Comparison of ENCODE assay signal across 10 mouse cellular contexts in the genomic region with DNA sequence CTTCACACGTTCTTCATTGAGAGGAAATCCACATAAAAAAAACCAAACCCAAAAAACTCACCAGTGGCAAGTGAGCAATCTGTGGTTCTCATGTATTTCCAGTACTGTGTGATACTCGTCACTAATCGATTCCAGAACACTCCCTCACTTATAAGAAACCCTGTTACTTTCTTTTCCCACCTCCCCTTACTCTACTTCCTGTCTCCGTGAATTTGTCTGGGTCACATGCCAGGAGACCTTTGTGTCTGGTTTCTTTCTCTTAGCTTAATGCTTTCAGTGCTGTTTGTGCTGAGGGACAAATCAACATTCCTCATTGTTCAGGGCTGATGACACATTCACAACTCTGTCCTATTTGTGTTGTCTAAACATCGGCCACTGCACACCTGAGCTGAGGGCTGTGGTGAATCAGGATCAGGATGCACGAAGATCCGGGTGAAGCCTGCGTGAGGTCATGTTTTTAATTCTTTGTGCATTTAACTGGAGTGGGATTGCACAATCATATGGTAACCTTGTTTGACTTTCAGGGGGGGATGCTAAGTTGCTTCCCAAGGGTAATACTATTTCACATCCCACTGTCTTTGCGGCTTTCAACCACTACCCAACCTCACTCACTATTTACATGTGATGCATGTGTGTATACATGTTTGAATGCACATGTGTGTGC. TPM values are rescaled to one million over a fixed set of nuclear protein-coding genes. Genes with fewer than 3 reads are reported as not detected.
DNase-seq lines count a peak whose midpoint lies in the region; ATAC-seq and TF ChIP-seq lines count a peak whose summit lies in the region.
"Had no signal": no experiment of that assay in that cellular context is flagged by ENCODE, and none has a peak within 500 bp of the region (broad histone marks: within the 10 kb centered on the region; RNA-seq: fewer than 3 reads in every experiment).

No protein-coding gene starts in this region.

- TF ChIP-seq POLR2A in kidney, adult 2 months (IDR thresholded peaks at IDR 0.05; ENCODE audit: low read depth, low read length): no peak

- no peaks in the 10 kb centered on the region; the same call in 1 of the 2 replicates for H3K4me1 ChIP-seq in kidney, adult 2 months (ENCODE audit: control insufficient read depth, insufficient read depth, low read length)
- peaks cover 45% of the 10 kb centered on the region for H3K4me1 ChIP-seq in limb, embryonic 10.5 days
- H3K4me1 ChIP-seq: neural tube, embryonic 12.5 days had no signal

- no peaks in the 10 kb centered on the region for H3K27me3 ChIP-seq in kidney, adult 2 months (replicated peaks; ENCODE audit: control insufficient read depth, insufficient read depth, low read length)
- H3K27me3 ChIP-seq in limb, embryonic 10.5 days (ENCODE audit: low read depth, poor library complexity, severe bottlenecking): no peaks in the 10 kb centered on the region
- H3K27me3 ChIP-seq: neural tube, embryonic 12.5 days had no signal

- no peaks in the 10 kb centered on the region for H3K36me3 ChIP-seq in kidney, adult 2 months (ENCODE audit: control insufficient read depth, insufficient read depth, low read length)
- no peaks in the 10 kb centered on the region for H3K36me3 ChIP-seq in limb, embryonic 10.5 days
- H3K36me3 ChIP-seq: neural tube, embryonic 12.5 days had no signal

- ATAC-seq in CD4-positive, CD25-positive, alpha-beta regulatory T cell, adult 4 months: peak; percentile 53
- no peak for ATAC-seq in megakaryocyte progenitor cell, adult 5-6 weeks (replicated peaks; ENCODE audit: poor library complexity)

- peak overlapping the region; percentile 24 for H3K27ac ChIP-seq in kidney, adult 2 months (ENCODE audit: insufficient read depth, low read depth, low read length)
- peak overlapping the region; percentile 89 for H3K27ac ChIP-seq in limb, embryonic 10.5 days
- H3K27ac ChIP-seq: neural tube, embryonic 12.5 days had no signal

- WGBS in kidney, adult 2 months: 59% methylated on average over 9 of the region's 9 CpGs
- WGBS in limb, embryonic 10.5 days: 54% methylated on average over 9 of the region's 9 CpGs

- TF ChIP-seq CTCF in kidney, adult 2 months (conservative IDR thresholded peaks at IDR 0.05; ENCODE audit: insufficient read depth, insufficient read length, low read depth, low read length): no peak

- no peak for DNase-seq in kidney, adult 2 months
- no peak for DNase-seq in kidney, adult 9 months
- DNase-seq in embryo, embryonic 10.5 days (ENCODE audit: low spot score): peak; percentile 44
- DNase-seq in limb, embryonic 10.5 days (ENCODE audit: low spot score): no peak
- no peak for DNase-seq in urinary bladder, postnatal 10 days (ENCODE audit: low spot score)
- DNase-seq: lung, postnatal 10 days; right cerebral cortex, postnatal 25 days had no signal

- no peak overlapping the region for H3K4me3 ChIP-seq in kidney, adult 2 months (ENCODE audit: insufficient read depth, low read depth, low read length)
- peak overlapping the region; percentile 12; the same call in 1 of the 2 replicates for H3K4me3 ChIP-seq in limb, embryonic 10.5 days
- H3K4me3 ChIP-seq: neural tube, embryonic 12.5 days had no signal

- no peaks in the 10 kb centered on the region for H3K9me3 ChIP-seq in limb, embryonic 10.5 days (replicated peaks)
- H3K9me3 ChIP-seq: neural tube, embryonic 12.5 days had no signal

RNA-seq across cellular contexts. Expression of a gene that starts 33.0 kb away (rescaled TPM):
- 9.4 and 9.6 TPM in 2 replicates for polyA plus RNA-seq in kidney, adult 2 months (2012; rRNA removed)
- not detected for polyA plus RNA-seq in CD4-positive, CD25-positive, alpha-beta regulatory T cell, adult 4 months (2017; shearing (Covaris generic))
- polyA plus RNA-seq in limb, embryonic 10.5 days (2016; fragmentation: Nextera tagmentation; extraction: Ambion mirVana): 0.20 and 0.26 TPM in 2 replicates
- total RNA-seq in megakaryocyte progenitor cell, adult 5-6 weeks (2015): 0.10 and 0.27 TPM in 2 replicates
- total RNA-seq in megakaryocyte progenitor cell, adult 5-6 weeks (2017): 0.04 and 0.61 TPM in 2 replicates

RNA-seq across cellular contexts. Expression of a gene that starts 33.3 kb away (rescaled TPM):
- 0.16 and 5.1 TPM in 2 replicates for polyA plus RNA-seq in kidney, adult 2 months (2012; rRNA removed)
- polyA plus RNA-seq in CD4-positive, CD25-positive, alpha-beta regulatory T cell, adult 4 months (2017; shearing (Covaris generic)): not detected
- 0.26 TPM in 1 of 2 replicates, not detected in the other for polyA plus RNA-seq in limb, embryonic 10.5 days (2016; fragmentation: Nextera tagmentation; extraction: Ambion mirVana)
- 0.15 and 0.47 TPM in 2 replicates for total RNA-seq in megakaryocyte progenitor cell, adult 5-6 weeks (2015)
- 0.30 and 1.2 TPM in 2 replicates for total RNA-seq in megakaryocyte progenitor cell, adult 5-6 weeks (2017)
- polyA plus RNA-seq: neural tube, embryonic 12.5 days had no signal
